Mouse (Mus musculus) megakaryocyte, embryonic 14.5 days (primary cell): Measurements from ENCODE around the gene Cish.

Source experiments
- FLI1 ChIP-seq: IDR thresholded peaks from 2 replicates; pipeline ENCODE4 v1.6.1; 2012; ENCODE audit warnings: low read length, inconsistent platforms, mixed read lengths
- GATA1 ChIP-seq: IDR thresholded peaks from 3 replicates; pipeline ENCODE4 v1.6.1; 2012; ENCODE audit warnings: mixed read lengths, low read length, inconsistent platforms, borderline replicate concordance

DNA sequence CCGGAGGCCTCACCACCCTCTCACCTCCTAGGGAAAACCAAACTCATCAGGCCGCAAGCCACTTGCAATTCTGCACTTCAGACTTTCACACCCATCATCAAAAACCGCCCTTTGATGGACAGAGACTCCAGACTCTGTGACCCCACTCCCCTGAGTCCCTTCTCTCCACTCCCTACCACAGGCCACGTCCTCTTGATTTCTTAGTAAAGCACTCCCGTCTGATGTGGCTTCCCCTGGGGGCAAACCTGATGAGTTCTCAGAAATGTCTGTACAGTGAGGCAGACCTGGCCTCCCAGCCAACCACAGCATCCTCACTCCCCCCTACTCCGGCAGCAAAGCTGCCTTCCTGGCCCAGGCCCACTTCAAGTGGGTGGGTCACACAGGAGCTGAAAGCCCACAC is 38.5 kb downstream of the Cish start:
- no peak for TF ChIP-seq GATA1
- TF ChIP-seq FLI1 = no peak
